Mouse (Mus musculus): ENCODE measurements around the gene Mast2. TPM values are rescaled to one million over a fixed set of nuclear protein-coding genes. Genes with fewer than 3 reads are reported as not detected.

The Mast2 gene
- polyA plus RNA-seq, 1 experiment from 2014 or later = 34.5 TPM

- no peak for ATAC-seq (ENCODE audit: insufficient number of reproducible peaks, insufficient read depth, low FRiP score, low read depth)
- no peak overlapping the region for H3K9ac ChIP-seq (ENCODE audit: low read length)
- WGBS = 69% methylated on average over 2 of the region's 2 CpGs
- no peaks in the 10 kb centered on the region for H3K9me3 ChIP-seq (ENCODE audit: control insufficient read depth, low read length)
- H3K36me3 ChIP-seq (ENCODE audit: control insufficient read depth, insufficient read depth, low read length) = no peaks in the 10 kb centered on the region
- H3K4me3 ChIP-seq (ENCODE audit: control insufficient read depth in 1 of 2, insufficient read depth in 1 of 2, low read depth in 1 of 2, low read length in 2 of 2) = no peak overlapping the region
- H3K27me3 ChIP-seq (ENCODE audit: control insufficient read depth, insufficient read depth, low read length) = no peaks in the 10 kb centered on the region
- no peak overlapping the region for H3K27ac ChIP-seq (replicated peaks in 1 of 2; ENCODE audit: control insufficient read depth in 1 of 2, insufficient read depth in 1 of 2, low read depth in 2 of 2, low read length in 2 of 2)
- peaks cover 3 to 14% of the 10 kb centered on the region in 2 experiments for H3K4me1 ChIP-seq (ENCODE audit: control insufficient read depth in 2 of 2, insufficient read depth in 2 of 2, low read length in 2 of 2)
- no peak overlapping the region for H3K4me2 ChIP-seq (ENCODE audit: low read length)
Measured at GRCm38 (mm10) chr4:116406668-116407067, 57.3 kb downstream of the Mast2 start.

DNA sequence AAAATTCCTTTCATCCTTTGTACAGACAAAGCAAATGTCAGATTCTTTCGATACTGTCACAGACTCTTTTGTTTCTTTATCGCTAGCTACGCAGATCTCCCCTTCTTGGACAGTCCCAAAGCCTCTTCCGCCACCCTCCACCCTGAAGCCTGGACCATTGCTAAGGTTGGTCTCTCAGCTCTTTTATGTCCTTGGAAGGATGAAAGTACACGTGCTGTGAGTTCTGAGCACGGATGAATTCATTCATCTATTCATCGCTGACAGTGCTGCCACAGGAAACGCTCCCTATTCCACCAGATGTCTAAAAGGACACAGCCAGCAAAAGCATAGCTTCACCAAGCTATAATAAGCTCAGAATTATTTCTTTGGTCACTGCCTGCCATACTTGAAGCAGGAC, 58.0 kb downstream of the Mast2 start:
- Histone ChIP-seq H3K4me2 (ENCODE audit: low read length) (peak overlapping the region; percentile 39), H3K4me3 (ENCODE audit: control insufficient read depth in 1 of 2, insufficient read depth in 1 of 2, low read depth in 1 of 2, low read length in 2 of 2) (peak overlapping the region in 1 of 2 experiments; percentile 10; a peak in 1 of 4 replicates), H3K9me3 (ENCODE audit: control insufficient read depth, low read length) (no peaks in the 10 kb centered on the region), H3K9ac (ENCODE audit: low read length) (no peak overlapping the region), H3K27ac (replicated peaks in 1 of 2; ENCODE audit: control insufficient read depth in 1 of 2, insufficient read depth in 1 of 2, low read depth in 2 of 2, low read length in 2 of 2) (peak overlapping the region; percentile 8 to 38; a peak in 2 of 4 replicates), H3K27me3 (ENCODE audit: control insufficient read depth, insufficient read depth, low read length) (no peaks in the 10 kb centered on the region), H3K36me3 (ENCODE audit: control insufficient read depth, insufficient read depth, low read length) (no peaks in the 10 kb centered on the region), H3K4me1 (ENCODE audit: control insufficient read depth in 2 of 2, insufficient read depth in 2 of 2, low read length in 2 of 2) (peaks cover 3 to 10% of the 10 kb centered on the region in 2 experiments)
- ATAC-seq (ENCODE audit: insufficient number of reproducible peaks, insufficient read depth, low FRiP score, low read depth) = no peak
- WGBS = 31% methylated on average over 8 of the region's 8 CpGs

GRCm38 (mm10) chr4:116405276-116405954, 58.6 kb downstream of the Mast2 start:
- Histone ChIP-seq H3K9me3 (ENCODE audit: control insufficient read depth, low read length) (no peaks in the 10 kb centered on the region), H3K36me3 (ENCODE audit: control insufficient read depth, insufficient read depth, low read length) (no peaks in the 10 kb centered on the region), H3K27me3 (ENCODE audit: control insufficient read depth, insufficient read depth, low read length) (no peaks in the 10 kb centered on the region), H3K4me3 (ENCODE audit: control insufficient read depth in 1 of 2, insufficient read depth in 1 of 2, low read depth in 1 of 2, low read length in 2 of 2) (peak overlapping the region in 1 of 2 experiments; percentile 10; a peak in 1 of 4 replicates), H3K4me1 (ENCODE audit: control insufficient read depth in 2 of 2, insufficient read depth in 2 of 2, low read length in 2 of 2) (peaks cover 3 to 10% of the 10 kb centered on the region in 2 experiments), H3K9ac (ENCODE audit: low read length) (no peak overlapping the region), H3K27ac (replicated peaks in 1 of 2; ENCODE audit: control insufficient read depth in 1 of 2, insufficient read depth in 1 of 2, low read depth in 2 of 2, low read length in 2 of 2) (peak overlapping the region in 1 of 2 experiments; percentile 38; a peak in 2 of 4 replicates), H3K4me2 (ENCODE audit: low read length) (peak overlapping the region; percentile 39)
- WGBS = 47% methylated on average over 7 of the region's 7 CpGs
- no peak for ATAC-seq (ENCODE audit: insufficient number of reproducible peaks, insufficient read depth, low FRiP score, low read depth)

DNA sequence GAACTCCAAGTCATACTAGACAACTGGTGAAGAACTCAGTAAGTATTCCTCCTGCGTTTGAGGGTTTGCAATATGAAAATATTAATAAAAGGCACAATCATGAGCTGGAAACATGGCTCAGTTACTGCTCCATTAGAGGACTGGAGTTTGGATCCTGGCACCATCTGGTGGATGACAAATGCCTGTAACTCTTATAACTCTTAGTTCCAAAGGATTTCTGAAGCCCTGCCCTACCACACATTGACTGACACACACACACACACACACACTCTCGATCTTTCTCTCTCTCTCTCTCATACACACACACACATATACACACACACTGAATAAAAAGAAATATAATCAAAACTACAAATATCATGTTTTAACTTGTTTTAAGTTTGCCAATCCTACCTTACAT, 60.1 kb downstream of the Mast2 start:
- WGBS = 70% methylated on average over 2 of the region's 2 CpGs
- H3K27me3 ChIP-seq (ENCODE audit: control insufficient read depth, insufficient read depth, low read length) = no peaks in the 10 kb centered on the region
- ATAC-seq (ENCODE audit: insufficient number of reproducible peaks, insufficient read depth, low FRiP score, low read depth) = no peak
- no peak overlapping the region; the same call in 1 of the 2 replicates for H3K9ac ChIP-seq (ENCODE audit: low read length)
- H3K4me3 ChIP-seq (ENCODE audit: control insufficient read depth in 1 of 2, insufficient read depth in 1 of 2, low read depth in 1 of 2, low read length in 2 of 2) = no peak overlapping the region
- no peak overlapping the region for H3K27ac ChIP-seq (replicated peaks in 1 of 2; ENCODE audit: control insufficient read depth in 1 of 2, insufficient read depth in 1 of 2, low read depth in 2 of 2, low read length in 2 of 2)
- no peaks in the 10 kb centered on the region for H3K9me3 ChIP-seq (ENCODE audit: control insufficient read depth, low read length)
- no peaks in the 10 kb centered on the region for H3K36me3 ChIP-seq (ENCODE audit: control insufficient read depth, insufficient read depth, low read length)
- peaks cover 3 to 10% of the 10 kb centered on the region in 2 experiments for H3K4me1 ChIP-seq (ENCODE audit: control insufficient read depth in 2 of 2, insufficient read depth in 2 of 2, low read length in 2 of 2)
- H3K4me2 ChIP-seq (ENCODE audit: low read length) = no peak overlapping the region

- WGBS = 93% methylated on average over 1 of the region's 1 CpGs
- H3K4me1 ChIP-seq (ENCODE audit: control insufficient read depth in 2 of 2, insufficient read depth in 2 of 2, low read length in 2 of 2) = peaks cover 3 to 10% of the 10 kb centered on the region in 2 experiments
- H3K4me3 ChIP-seq (ENCODE audit: control insufficient read depth in 1 of 2, insufficient read depth in 1 of 2, low read depth in 1 of 2, low read length in 2 of 2) = no peak overlapping the region
- H3K27me3 ChIP-seq (ENCODE audit: control insufficient read depth, insufficient read depth, low read length) = no peaks in the 10 kb centered on the region
- no peaks in the 10 kb centered on the region for H3K9me3 ChIP-seq (ENCODE audit: control insufficient read depth, low read length)
- H3K9ac ChIP-seq (ENCODE audit: low read length) = no peak overlapping the region
- no peaks in the 10 kb centered on the region for H3K36me3 ChIP-seq (ENCODE audit: control insufficient read depth, insufficient read depth, low read length)
- H3K4me2 ChIP-seq (ENCODE audit: low read length) = no peak overlapping the region
- H3K27ac ChIP-seq (replicated peaks in 1 of 2; ENCODE audit: control insufficient read depth in 1 of 2, insufficient read depth in 1 of 2, low read depth in 2 of 2, low read length in 2 of 2) = no peak overlapping the region
- no peak for ATAC-seq (ENCODE audit: insufficient number of reproducible peaks, insufficient read depth, low FRiP score, low read depth)
Measured at GRCm38 (mm10) chr4:116402708-116403107, 61.3 kb downstream of the Mast2 start.

- no peaks in the 10 kb centered on the region for H3K27me3 ChIP-seq (ENCODE audit: control insufficient read depth, insufficient read depth, low read length)
- WGBS = 50% methylated on average over 1 of the region's 1 CpGs
- no peak overlapping the region for H3K4me2 ChIP-seq (ENCODE audit: low read length)
- no peak overlapping the region for H3K9ac ChIP-seq (ENCODE audit: low read length)
- no peaks in the 10 kb centered on the region for H3K4me1 ChIP-seq (ENCODE audit: control insufficient read depth in 2 of 2, insufficient read depth in 2 of 2, low read length in 2 of 2)
- no peaks in the 10 kb centered on the region for H3K36me3 ChIP-seq (ENCODE audit: control insufficient read depth, insufficient read depth, low read length)
- H3K9me3 ChIP-seq (ENCODE audit: control insufficient read depth, low read length) = no peaks in the 10 kb centered on the region
- no peak overlapping the region for H3K27ac ChIP-seq (replicated peaks in 1 of 2; ENCODE audit: control insufficient read depth in 1 of 2, insufficient read depth in 1 of 2, low read depth in 2 of 2, low read length in 2 of 2)
- ATAC-seq (ENCODE audit: insufficient number of reproducible peaks, insufficient read depth, low FRiP score, low read depth) = no peak
- H3K4me3 ChIP-seq (ENCODE audit: control insufficient read depth in 1 of 2, insufficient read depth in 1 of 2, low read depth in 1 of 2, low read length in 2 of 2) = no peak overlapping the region
Measured at GRCm38 (mm10) chr4:116398051-116398450, 65.9 kb downstream of the Mast2 start.

DNA sequence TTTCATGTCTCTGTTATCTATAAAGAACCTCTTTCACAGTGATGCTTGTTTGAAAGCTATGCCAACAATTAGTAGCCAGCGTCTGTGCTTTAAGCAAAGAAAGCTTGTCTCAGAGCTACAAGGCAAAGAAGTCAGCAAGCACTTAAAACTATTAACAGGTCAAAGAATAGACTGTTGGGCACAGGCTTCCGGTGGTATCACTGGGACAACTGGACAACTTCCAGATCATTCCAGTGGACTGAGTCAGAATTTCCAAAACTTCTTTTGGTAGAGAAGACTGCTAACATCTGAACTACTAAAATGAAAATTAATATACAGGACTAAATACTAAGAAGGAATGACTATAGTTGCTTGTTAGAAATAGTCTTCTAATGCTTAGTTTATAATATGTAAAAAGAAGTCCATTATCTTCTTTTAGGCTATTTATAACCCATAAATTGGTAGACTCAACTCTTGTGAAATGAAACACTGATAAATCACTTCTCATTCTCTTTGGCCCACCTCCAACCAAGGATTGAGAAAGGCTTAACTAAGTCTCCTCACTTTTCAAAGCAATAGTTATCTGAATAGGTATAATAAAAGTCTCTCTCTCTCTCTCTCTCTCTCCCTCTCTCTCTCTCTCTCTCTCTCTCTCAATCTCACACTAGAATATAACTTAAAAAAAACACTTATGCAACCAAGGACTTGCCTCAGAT, 85.9 kb downstream of the Mast2 start:
- no peak overlapping the region for H3K4me3 ChIP-seq (ENCODE audit: control insufficient read depth in 1 of 2, insufficient read depth in 1 of 2, low read depth in 1 of 2, low read length in 2 of 2)
- H3K9ac ChIP-seq (ENCODE audit: low read length) = no peak overlapping the region
- WGBS = 4% methylated on average over 2 of the region's 2 CpGs
- H3K27ac ChIP-seq (replicated peaks in 1 of 2; ENCODE audit: control insufficient read depth in 1 of 2, insufficient read depth in 1 of 2, low read depth in 2 of 2, low read length in 2 of 2) = peak overlapping the region; percentile 85 to 95; a peak in 3 of 4 replicates
- peak overlapping the region; percentile 42; the same call in 1 of the 2 replicates for H3K4me2 ChIP-seq (ENCODE audit: low read length)
- no peaks in the 10 kb centered on the region for H3K27me3 ChIP-seq (ENCODE audit: control insufficient read depth, insufficient read depth, low read length)
- no peaks in the 10 kb centered on the region for H3K9me3 ChIP-seq (ENCODE audit: control insufficient read depth, low read length)
- no peaks in the 10 kb centered on the region for H3K36me3 ChIP-seq (ENCODE audit: control insufficient read depth, insufficient read depth, low read length)
- ATAC-seq (ENCODE audit: insufficient number of reproducible peaks, insufficient read depth, low FRiP score, low read depth) = no peak
- H3K4me1 ChIP-seq (ENCODE audit: control insufficient read depth in 2 of 2, insufficient read depth in 2 of 2, low read length in 2 of 2) = peaks cover 5 to 14% of the 10 kb centered on the region in 2 experiments
